Mouse (Mus musculus) midbrain, embryonic 15.5 days (tissue): ENCODE measurements around the gene Lig4. TPM values are rescaled to one million over a fixed set of nuclear protein-coding genes. Genes with fewer than 3 reads are reported as not detected.
A peak's percentile ranks its signal among the peaks of the same experiment; 100 is the strongest.

Experiments used
- ATAC-seq: fragments of 200-750 bp; cut with Nextera tagmentation; replicated peaks from 2 replicates; pipeline ENCODE4 v1.8.0; 2017; ENCODE audit warnings: moderate TSS enrichment
- H3K27ac ChIP-seq: fragments of 300-500 bp; sonication (generic); 2 replicates; pipeline ENCODE4 v1.5.1; 2015; ENCODE audit warnings: mild to moderate bottlenecking, inconsistent platforms
- H3K27me3 ChIP-seq: fragments of 300-500 bp; sonication (generic); replicated peaks from 2 replicates; pipeline ENCODE4 v1.6.1; 2015; ENCODE audit warnings: inconsistent platforms
- H3K36me3 ChIP-seq: fragments of 300-500 bp; sonication (generic); replicated peaks from 2 replicates; pipeline ENCODE4 v1.6.1; 2015; ENCODE audit warnings: inconsistent platforms
- H3K4me1 ChIP-seq: fragments of 300-500 bp; sonication (generic); 2 replicates; pipeline ENCODE4 v1.6.1; 2015; ENCODE audit warnings: inconsistent platforms
- H3K4me2 ChIP-seq: fragments of 300-500 bp; sonication (generic); 2 replicates; pipeline ENCODE4 v1.6.1; 2015; ENCODE audit warnings: inconsistent platforms, mild to moderate bottlenecking, moderate library complexity
- H3K4me3 ChIP-seq: fragments of 300-500 bp; sonication (generic); 2 replicates; pipeline ENCODE4 v1.5.1; 2015; ENCODE audit warnings: mild to moderate bottlenecking, inconsistent platforms
- H3K9ac ChIP-seq: fragments of 300-500 bp; sonication (generic); 2 replicates; pipeline ENCODE4 v1.6.1; 2015; ENCODE audit warnings: mild to moderate bottlenecking, inconsistent platforms
- H3K9me3 ChIP-seq: fragments of 300-500 bp; sonication (generic); 2 replicates; pipeline ENCODE4 v1.6.1; 2016; ENCODE audit warnings: inconsistent platforms
- WGBS: fragments of 180-500 bp; shearing (Covaris S2); methylation state at CpG from one replicate; pipeline ENCODE4 v1.1.7; 2015; ENCODE audit warnings: mixed read lengths; 5-methylcytosine and 5-hydroxymethylcytosine counted together
- polyA plus RNA-seq: library from polyadenylated mRNA; unstranded; fragments of >200 nt; fragmentation: Nextera tagmentation; extraction: Ambion mirVana; gene quantifications from 2 replicates; pipeline ENCODE4 v1.2.1, GENCODE M21; 2015

The Lig4 gene
- 12.3 and 14.3 TPM in 2 replicates for polyA plus RNA-seq

GRCm38 (mm10) chr8:9977573-9978314 lies at the start of gene Lig4, which contains the start of gene Abhd13:
Gene Lig4 (minus strand): TSS chr8:9977686.
Gene Abhd13 (plus strand): TSS chr8:9977707.
- under 1% methylated on average over 65 of the region's 68 CpGs for WGBS
- H3K27ac ChIP-seq, result peak within 1 kb of the TSS; percentile 83
- no peaks in the 10 kb centered on the region for H3K27me3 ChIP-seq
- no peaks in the 10 kb centered on the region for H3K9me3 ChIP-seq
- H3K36me3 ChIP-seq, result peaks cover 4% of the 10 kb centered on the region
- ATAC-seq, result peak; percentile 70
- H3K4me1 ChIP-seq, result peaks cover 54% of the 10 kb centered on the region
- H3K4me3 ChIP-seq, result peak within 1 kb of the TSS; percentile 83
- H3K9ac ChIP-seq, result peak within 1 kb of the TSS; percentile 86
- H3K4me2 ChIP-seq, result peak within 1 kb of the TSS; percentile 65

GRCm38 (mm10) chr8:10017231-10017630 lies 39.7 kb upstream of the Lig4 start:
- ATAC-seq, result no peak
- Histone ChIP-seq H3K27ac (no peak overlapping the region), H3K9ac (no peak overlapping the region), H3K36me3 (no peaks in the 10 kb centered on the region), H3K27me3 (no peaks in the 10 kb centered on the region; the same call in 1 of the 2 replicates), H3K4me3 (no peak overlapping the region), H3K9me3 (no peaks in the 10 kb centered on the region), H3K4me2 (no peak overlapping the region), H3K4me1 (no peaks in the 10 kb centered on the region)
- WGBS, result 49% methylated on average over 3 of the region's 3 CpGs

- Histone ChIP-seq H3K4me2 (no peak overlapping the region), H3K9ac (no peak overlapping the region), H3K27ac (no peak overlapping the region), H3K27me3 (no peaks in the 10 kb centered on the region; the same call in 1 of the 2 replicates), H3K4me1 (no peaks in the 10 kb centered on the region), H3K4me3 (no peak overlapping the region), H3K36me3 (no peaks in the 10 kb centered on the region), H3K9me3 (no peaks in the 10 kb centered on the region)
- ATAC-seq, result no peak
- WGBS, result 66% methylated on average over 1 of the region's 1 CpGs
These were observed 38.8 kb upstream of the Lig4 start for GRCm38 (mm10) chr8:10016252-10016651.

- H3K27me3 ChIP-seq, result no peaks in the 10 kb centered on the region
- ATAC-seq, result no peak
- H3K9ac ChIP-seq, result no peak overlapping the region; the same call in 1 of the 2 replicates
These were observed 30.2 kb upstream of the Lig4 start for GRCm38 (mm10) chr8:10007660-10008028.

GRCm38 (mm10) chr8:10006986-10007659 lies 29.6 kb upstream of the Lig4 start:
- H3K4me1 ChIP-seq, result peaks cover 9% of the 10 kb centered on the region; the same call in 1 of the 2 replicates
- 4% methylated on average over 29 of the region's 29 CpGs for WGBS
- H3K27ac ChIP-seq, result no peak overlapping the region
- H3K36me3 ChIP-seq, result no peaks in the 10 kb centered on the region
- H3K4me2 ChIP-seq, result peak overlapping the region; percentile 66
- ATAC-seq, result peak; percentile 87
- peak overlapping the region; percentile 15; the same call in 1 of the 2 replicates for H3K9ac ChIP-seq
- peak overlapping the region; percentile 43 for H3K4me3 ChIP-seq
- no peaks in the 10 kb centered on the region for H3K27me3 ChIP-seq
- H3K9me3 ChIP-seq, result no peaks in the 10 kb centered on the region

More at GRCm38 (mm10) chr8:10007660-10008028, 30.2 kb upstream of the Lig4 start:
- Histone ChIP-seq H3K36me3 (no peaks in the 10 kb centered on the region), H3K4me2 (peak overlapping the region; percentile 66), H3K4me3 (peak overlapping the region; percentile 43), H3K4me1 (peaks cover 9% of the 10 kb centered on the region; the same call in 1 of the 2 replicates), H3K27ac (no peak overlapping the region), H3K9me3 (no peaks in the 10 kb centered on the region)
- 37% methylated on average over 6 of the region's 6 CpGs for WGBS

GRCm38 (mm10) chr8:10006156-10006985 lies 28.9 kb upstream of the Lig4 start, which contains the start of gene Tnfsf13b:
Gene Tnfsf13b (plus strand): TSS chr8:10006467.
- WGBS, result 81% methylated on average over 16 of the region's 16 CpGs
- no peak for ATAC-seq
- H3K4me3 ChIP-seq, result peak within 1 kb of the TSS; percentile 43
- peak within 1 kb of the TSS; percentile 15; the same call in 1 of the 2 replicates for H3K9ac ChIP-seq
- peak within 1 kb of the TSS; percentile 66 for H3K4me2 ChIP-seq
- H3K9me3 ChIP-seq, result no peaks in the 10 kb centered on the region
- H3K27ac ChIP-seq, result no peak within 1 kb of the TSS
- no peaks in the 10 kb centered on the region for H3K36me3 ChIP-seq
- H3K27me3 ChIP-seq, result no peaks in the 10 kb centered on the region
- H3K4me1 ChIP-seq, result peaks cover 9% of the 10 kb centered on the region; the same call in 1 of the 2 replicates

- Histone ChIP-seq H3K36me3 (no peaks in the 10 kb centered on the region), H3K4me2 (no peak overlapping the region), H3K9me3 (no peaks in the 10 kb centered on the region), H3K27ac (no peak overlapping the region), H3K9ac (no peak overlapping the region), H3K4me3 (no peak overlapping the region), H3K4me1 (peaks cover 9% of the 10 kb centered on the region; the same call in 1 of the 2 replicates), H3K27me3 (no peaks in the 10 kb centered on the region)
- WGBS, result 78% methylated on average over 7 of the region's 7 CpGs
- ATAC-seq, result no peak
These were observed 26.6 kb upstream of the Lig4 start for GRCm38 (mm10) chr8:10004115-10004514.

- ATAC-seq, result no peak
- Histone ChIP-seq H3K9ac (no peak overlapping the region), H3K4me2 (no peak overlapping the region), H3K27me3 (no peaks in the 10 kb centered on the region), H3K36me3 (no peaks in the 10 kb centered on the region), H3K9me3 (no peaks in the 10 kb centered on the region), H3K4me1 (peaks cover 44% of the 10 kb centered on the region), H3K4me3 (no peak overlapping the region), H3K27ac (no peak overlapping the region)
These were observed 2.7 kb upstream of the Lig4 start for GRCm38 (mm10) chr8:9980188-9980587.

GRCm38 (mm10) chr8:9979746-9980145 lies 2.3 kb upstream of the Lig4 start:
- Histone ChIP-seq H3K27ac (no peak overlapping the region), H3K9me3 (no peaks in the 10 kb centered on the region), H3K27me3 (no peaks in the 10 kb centered on the region), H3K4me1 (peaks cover 48% of the 10 kb centered on the region), H3K9ac (no peak overlapping the region), H3K4me2 (no peak overlapping the region), H3K4me3 (no peak overlapping the region), H3K36me3 (no peaks in the 10 kb centered on the region)
- no peak for ATAC-seq
- WGBS, result 88% methylated on average over 1 of the region's 1 CpGs

- Histone ChIP-seq H3K27me3 (no peaks in the 10 kb centered on the region), H3K36me3 (no peaks in the 10 kb centered on the region), H3K9me3 (no peaks in the 10 kb centered on the region), H3K4me3 (peak overlapping the region; percentile 83), H3K27ac (no peak overlapping the region), H3K9ac (peak overlapping the region; percentile 86), H3K4me2 (peak overlapping the region; percentile 65), H3K4me1 (peaks cover 54% of the 10 kb centered on the region)
- 64% methylated on average over 18 of the region's 18 CpGs for WGBS
- no peak for ATAC-seq
These were observed 1.2 kb upstream of the Lig4 start for GRCm38 (mm10) chr8:9978475-9979230.

GRCm38 (mm10) chr8:9977016-9977415 lies 470 bp downstream of the Lig4 start:
- peaks cover 11% of the 10 kb centered on the region for H3K36me3 ChIP-seq
- no peaks in the 10 kb centered on the region for H3K9me3 ChIP-seq
- 42% methylated on average over 15 of the region's 15 CpGs for WGBS
- peak overlapping the region; percentile 65 for H3K4me2 ChIP-seq
- peak; percentile 13 for ATAC-seq
- H3K27ac ChIP-seq, result no peak overlapping the region; the same call in 1 of the 2 replicates
- H3K4me3 ChIP-seq, result peak overlapping the region; percentile 83
- no peak overlapping the region; the same call in 1 of the 2 replicates for H3K9ac ChIP-seq
- no peaks in the 10 kb centered on the region for H3K27me3 ChIP-seq
- H3K4me1 ChIP-seq, result peaks cover 54% of the 10 kb centered on the region
